9 mouse cellular contexts compared by ENCODE assay signal in genomic region chr7:73616015-73616414, GRCm38 (mm10).
DNase-seq lines count a peak whose midpoint lies in the region; ATAC-seq lines count a peak whose summit lies in the region.
"Had no signal": no experiment of that assay in that cellular context is flagged by ENCODE, and none has a peak within 500 bp of the region (broad histone marks: within the 10 kb centered on the region; RNA-seq: fewer than 3 reads in every experiment).

No protein-coding gene starts in this region.

- peaks cover 14% of the 10 kb centered on the region for H3K4me1 ChIP-seq in neural tube, embryonic 11.5 days (ENCODE audit: control insufficient read depth, insufficient read depth, low read length)
- 0 out of 2 replicates have a peak, but pooled peaks cover 3% of the 10 kb centered on the region for H3K4me1 ChIP-seq in intestine, embryonic 15.5 days (replicated peaks)
- H3K4me1 ChIP-seq in stomach, embryonic 14.5 days (ENCODE audit: control insufficient read depth, insufficient read depth, low read length): peaks cover 16% of the 10 kb centered on the region

- H3K36me3 ChIP-seq in neural tube, embryonic 11.5 days (ENCODE audit: control insufficient read depth, insufficient read depth, low read length): no peaks in the 10 kb centered on the region
- H3K36me3 ChIP-seq in intestine, embryonic 15.5 days: no peaks in the 10 kb centered on the region
- H3K36me3 ChIP-seq in stomach, embryonic 14.5 days (ENCODE audit: control insufficient read depth, insufficient read depth, low read length): no peaks in the 10 kb centered on the region

- H3K9ac ChIP-seq in neural tube, embryonic 11.5 days (ENCODE audit: low read length): 0 out of 2 replicates have a peak overlapping the region, but pooled peaks have one; percentile 95
- no peak overlapping the region for H3K9ac ChIP-seq in intestine, embryonic 15.5 days
- no peak overlapping the region for H3K9ac ChIP-seq in stomach, embryonic 14.5 days (replicated peaks; ENCODE audit: low read depth, low read length)

- DNase-seq in cerebellum, postnatal 10 days: peak; percentile 19 to 38
- no peak for DNase-seq in cerebellum, adult 9-11 months
- DNase-seq in neural tube, embryonic 11.5 days (ENCODE audit: low spot score): no peak
- no peak for DNase-seq in neural tube, embryonic 10.5 days (ENCODE audit: extremely low spot score, low spot score)
- no peak for DNase-seq in adrenal gland, postnatal 4 days (ENCODE audit: low spot score in 2 of 2)
- DNase-seq: right cerebral cortex, adult 18-20 months had no signal

- 42% methylated on average over 11 of the region's 11 CpGs for WGBS in neural tube, embryonic 11.5 days
- 26% methylated on average over 11 of the region's 11 CpGs for WGBS in intestine, embryonic 15.5 days
- WGBS in stomach, embryonic 14.5 days: 13% methylated on average over 11 of the region's 11 CpGs

- H3K9me3 ChIP-seq in neural tube, embryonic 11.5 days (ENCODE audit: control insufficient read depth, low read length): no peaks in the 10 kb centered on the region
- H3K9me3 ChIP-seq in intestine, embryonic 15.5 days: no peaks in the 10 kb centered on the region
- H3K9me3 ChIP-seq in stomach, embryonic 14.5 days (ENCODE audit: control insufficient read depth, low read depth, low read length): no peaks in the 10 kb centered on the region

- no peak overlapping the region for H3K4me2 ChIP-seq in neural tube, embryonic 11.5 days (ENCODE audit: low read depth)
- H3K4me2 ChIP-seq in intestine, embryonic 15.5 days (replicated peaks): peak overlapping the region; percentile 44
- peak overlapping the region; percentile 58; the same call in 1 of the 2 replicates for H3K4me2 ChIP-seq in stomach, embryonic 14.5 days (replicated peaks; ENCODE audit: low read depth, low read length)

- H3K27me3 ChIP-seq in neural tube, embryonic 11.5 days (ENCODE audit: control insufficient read depth, insufficient read depth, low read length): no peaks in the 10 kb centered on the region
- no peaks in the 10 kb centered on the region for H3K27me3 ChIP-seq in intestine, embryonic 15.5 days (replicated peaks)
- H3K27me3 ChIP-seq in stomach, embryonic 14.5 days (ENCODE audit: control insufficient read depth, insufficient read depth, low read length): no peaks in the 10 kb centered on the region

- H3K27ac ChIP-seq in neural tube, embryonic 11.5 days (ENCODE audit: low read depth, low read length): peak overlapping the region; percentile 98; the same call in 1 of the 2 replicates
- H3K27ac ChIP-seq in intestine, embryonic 15.5 days: peak overlapping the region; percentile 99
- peak overlapping the region; percentile 100 for H3K27ac ChIP-seq in stomach, embryonic 14.5 days (ENCODE audit: low read length)

- no peak for ATAC-seq in neural tube, embryonic 11.5 days (ENCODE audit: insufficient read depth, low FRiP score, low TSS enrichment)
- no peak for ATAC-seq in intestine, embryonic 15.5 days
- no peak for ATAC-seq in stomach, embryonic 14.5 days (ENCODE audit: insufficient number of reproducible peaks, insufficient read depth, low FRiP score, low read depth)
- ATAC-seq in inflammation-experienced regulatory T-cells, adult 6 months: no peak

- H3K4me3 ChIP-seq in neural tube, embryonic 11.5 days (ENCODE audit: low read depth, low read length): no peak overlapping the region
- no peak overlapping the region for H3K4me3 ChIP-seq in intestine, embryonic 15.5 days (replicated peaks)
- H3K4me3 ChIP-seq in stomach, embryonic 14.5 days (ENCODE audit: low read depth, low read length): no peak overlapping the region

Comparison
In these comparisons a context has a peak if more than half of its experiments do, and no peak if none do; other contexts are left out.
1. DNase-seq: peak in cerebellum, postnatal 10 days (2 of 2); none in cerebellum, adult 9-11 months (single experiment), neural tube, embryonic 11.5 days (single experiment), neural tube, embryonic 10.5 days (single experiment) and adrenal gland, postnatal 4 days (0 of 2).
2. Peak in every context shown above with its lines, with median percentiles within 50 percentile points of each other: H3K27ac ChIP-seq.